Mouse (Mus musculus) liver, adult 2 months (tissue): ENCODE results near the gene 2210016F16Rik.

ENCODE experiments used
- CTCF ChIP-seq: fragments of 200-500 bp; IDR thresholded peaks from 2 replicates; pipeline ENCODE4 v1.5.1; 2011; ENCODE audit warnings: low read depth, low read length, control low read depth
- POLR2A ChIP-seq: fragments of 200-500 bp; IDR thresholded peaks from 2 replicates; pipeline ENCODE4 v1.6.1; 2011; ENCODE audit warnings: low read length, control low read depth; ENCODE audit not compliant: insufficient read depth; ENCODE audit errors: extremely low read depth

DNA sequence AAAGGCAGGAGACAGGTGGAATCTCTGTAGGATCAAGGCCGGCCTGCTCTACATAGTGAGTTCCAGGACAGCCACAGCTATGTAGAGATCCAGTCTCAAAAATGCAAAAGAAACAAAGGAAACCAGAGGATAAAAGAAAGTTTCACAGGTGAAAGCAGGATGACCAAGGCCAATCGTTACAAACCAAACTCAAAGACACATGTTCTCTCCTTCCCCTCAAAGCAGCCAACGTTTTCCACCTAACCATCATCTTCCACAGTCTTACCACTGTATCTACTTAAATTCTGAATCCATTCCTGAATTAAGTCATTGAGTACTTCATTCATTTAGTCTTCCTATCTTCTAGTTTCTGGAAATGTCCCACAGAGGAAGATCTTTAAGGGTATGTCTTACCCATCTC lies 3.4 kb upstream of the 2210016F16Rik start:
- no peak for TF ChIP-seq CTCF
- TF ChIP-seq POLR2A: no peak
